Mouse (Mus musculus): ENCODE measurements around the gene Taok3. TPM values are rescaled to one million over a fixed set of nuclear protein-coding genes. Genes with fewer than 3 reads are reported as not detected.

Gene Taok3
- 11.7 and 16.3 TPM in 2 replicates for polyA plus RNA-seq (2014; fragmentation: Nextera tagmentation; extraction: Ambion mirVana)

- under 1% methylated on average over 74 of the region's 74 CpGs for WGBS
- peak within 1 kb of the TSS; percentile 94 for H3K4me2 ChIP-seq (replicated peaks; ENCODE audit: low read depth, low read length)
Measured at GRCm38 (mm10) chr5:117119777-117120488, at the start of gene Taok3. Gene Taok3, plus strand, starts transcription at chr5:117120129.

GRCm38 (mm10) chr5:117087718-117088117, 32.2 kb upstream of the Taok3 start:
- H3K9ac ChIP-seq (ENCODE audit: low read depth, low read length), result no peak overlapping the region
- H3K27me3 ChIP-seq (ENCODE audit: control insufficient read depth, insufficient read depth, low read length), result no peaks in the 10 kb centered on the region; the same call in 1 of the 2 replicates
- H3K4me1 ChIP-seq (ENCODE audit: control insufficient read depth, insufficient read depth, low read length), result peaks cover 6% of the 10 kb centered on the region; the same call in 1 of the 2 replicates
- H3K9me3 ChIP-seq (ENCODE audit: control insufficient read depth, low read length), result no peaks in the 10 kb centered on the region
- H3K4me3 ChIP-seq (ENCODE audit: low read length), result peak overlapping the region; percentile 6; the same call in 1 of the 2 replicates
- peak overlapping the region; percentile 34 for H3K4me2 ChIP-seq (replicated peaks; ENCODE audit: low read depth, low read length)
- WGBS, result 6% methylated on average over 13 of the region's 13 CpGs
- peaks cover 19% of the 10 kb centered on the region for H3K36me3 ChIP-seq (ENCODE audit: control insufficient read depth, insufficient read depth, low read length)
- H3K27ac ChIP-seq (ENCODE audit: low read depth, low read length), result no peak overlapping the region
- no peak for ATAC-seq (ENCODE audit: low FRiP score, low TSS enrichment)

More at GRCm38 (mm10) chr5:117119777-117120488, at the start of gene Taok3:
- ATAC-seq (ENCODE audit: low FRiP score, low TSS enrichment), result peak; percentile 89
- peak within 1 kb of the TSS; percentile 59 for H3K4me3 ChIP-seq (ENCODE audit: low read length)
- H3K9ac ChIP-seq (ENCODE audit: low read depth, low read length), result peak within 1 kb of the TSS; percentile 59
- H3K36me3 ChIP-seq (ENCODE audit: control insufficient read depth, insufficient read depth, low read length), result no peaks in the 10 kb centered on the region
- peak within 1 kb of the TSS; percentile 66; the same call in 1 of the 2 replicates for H3K27ac ChIP-seq (ENCODE audit: low read depth, low read length)
- H3K4me1 ChIP-seq (ENCODE audit: control insufficient read depth, insufficient read depth, low read length), result peaks cover 17% of the 10 kb centered on the region
- no peaks in the 10 kb centered on the region for H3K27me3 ChIP-seq (ENCODE audit: control insufficient read depth, insufficient read depth, low read length)
- no peaks in the 10 kb centered on the region for H3K9me3 ChIP-seq (ENCODE audit: control insufficient read depth, low read length)

GRCm38 (mm10) chr5:117089147-117089546, 30.8 kb upstream of the Taok3 start:
- 33% methylated on average over 3 of the region's 3 CpGs for WGBS
- ATAC-seq (ENCODE audit: low FRiP score, low TSS enrichment), result no peak
- peaks cover 33% of the 10 kb centered on the region for H3K36me3 ChIP-seq (ENCODE audit: control insufficient read depth, insufficient read depth, low read length)

GRCm38 (mm10) chr5:117089786-117090185, 30.1 kb upstream of the Taok3 start:
- ATAC-seq (ENCODE audit: low FRiP score, low TSS enrichment), result no peak
- no peak overlapping the region for H3K4me3 ChIP-seq (ENCODE audit: low read length)

More at GRCm38 (mm10) chr5:117089147-117089546, 30.8 kb upstream of the Taok3 start:
- Histone ChIP-seq H3K27ac (ENCODE audit: low read depth, low read length) (no peak overlapping the region), H3K4me3 (ENCODE audit: low read length) (no peak overlapping the region), H3K27me3 (ENCODE audit: control insufficient read depth, insufficient read depth, low read length) (no peaks in the 10 kb centered on the region; the same call in 1 of the 2 replicates), H3K9ac (ENCODE audit: low read depth, low read length) (no peak overlapping the region), H3K4me2 (replicated peaks; ENCODE audit: low read depth, low read length) (no peak overlapping the region), H3K4me1 (ENCODE audit: control insufficient read depth, insufficient read depth, low read length) (peaks cover 6% of the 10 kb centered on the region; the same call in 1 of the 2 replicates), H3K9me3 (ENCODE audit: control insufficient read depth, low read length) (no peaks in the 10 kb centered on the region)

GRCm38 (mm10) chr5:117094431-117094830, 25.5 kb upstream of the Taok3 start:
- WGBS, result 23% methylated on average over 7 of the region's 7 CpGs
- Histone ChIP-seq H3K9ac (ENCODE audit: low read depth, low read length) (no peak overlapping the region), H3K4me3 (ENCODE audit: low read length) (no peak overlapping the region), H3K27me3 (ENCODE audit: control insufficient read depth, insufficient read depth, low read length) (no peaks in the 10 kb centered on the region; the same call in 1 of the 2 replicates), H3K27ac (ENCODE audit: low read depth, low read length) (no peak overlapping the region), H3K9me3 (ENCODE audit: control insufficient read depth, low read length) (no peaks in the 10 kb centered on the region), H3K4me2 (replicated peaks; ENCODE audit: low read depth, low read length) (no peak overlapping the region), H3K36me3 (ENCODE audit: control insufficient read depth, insufficient read depth, low read length) (peaks cover 71% of the 10 kb centered on the region), H3K4me1 (ENCODE audit: control insufficient read depth, insufficient read depth, low read length) (peaks cover 2% of the 10 kb centered on the region; the same call in 1 of the 2 replicates)
- ATAC-seq (ENCODE audit: low FRiP score, low TSS enrichment), result peak; percentile 41; the same call in 1 of the 2 replicates

More at GRCm38 (mm10) chr5:117089786-117090185, 30.1 kb upstream of the Taok3 start:
- Histone ChIP-seq H3K4me2 (replicated peaks; ENCODE audit: low read depth, low read length) (no peak overlapping the region), H3K4me1 (ENCODE audit: control insufficient read depth, insufficient read depth, low read length) (peaks cover 6% of the 10 kb centered on the region; the same call in 1 of the 2 replicates), H3K36me3 (ENCODE audit: control insufficient read depth, insufficient read depth, low read length) (peaks cover 35% of the 10 kb centered on the region), H3K27ac (ENCODE audit: low read depth, low read length) (no peak overlapping the region), H3K27me3 (ENCODE audit: control insufficient read depth, insufficient read depth, low read length) (no peaks in the 10 kb centered on the region; the same call in 1 of the 2 replicates), H3K9me3 (ENCODE audit: control insufficient read depth, low read length) (no peaks in the 10 kb centered on the region), H3K9ac (ENCODE audit: low read depth, low read length) (no peak overlapping the region)
- WGBS, result 30% methylated on average over 6 of the region's 6 CpGs

- H3K9me3 ChIP-seq (ENCODE audit: control insufficient read depth, low read length), result no peaks in the 10 kb centered on the region
- no peaks in the 10 kb centered on the region for H3K4me1 ChIP-seq (ENCODE audit: control insufficient read depth, insufficient read depth, low read length)
- no peak overlapping the region for H3K4me2 ChIP-seq (replicated peaks; ENCODE audit: low read depth, low read length)
- H3K4me3 ChIP-seq (ENCODE audit: low read length), result no peak overlapping the region
- WGBS, result 49% methylated on average over 3 of the region's 3 CpGs
- H3K27me3 ChIP-seq (ENCODE audit: control insufficient read depth, insufficient read depth, low read length), result no peaks in the 10 kb centered on the region
- peaks cover 85% of the 10 kb centered on the region for H3K36me3 ChIP-seq (ENCODE audit: control insufficient read depth, insufficient read depth, low read length)
- no peak overlapping the region for H3K27ac ChIP-seq (ENCODE audit: low read depth, low read length)
- no peak overlapping the region for H3K9ac ChIP-seq (ENCODE audit: low read depth, low read length)
- no peak for ATAC-seq (ENCODE audit: low FRiP score, low TSS enrichment)
Measured at GRCm38 (mm10) chr5:117096716-117097115, 23.2 kb upstream of the Taok3 start.

GRCm38 (mm10) chr5:117099008-117099407, 20.9 kb upstream of the Taok3 start:
- H3K9ac ChIP-seq (ENCODE audit: low read depth, low read length), result no peak overlapping the region
- H3K36me3 ChIP-seq (ENCODE audit: control insufficient read depth, insufficient read depth, low read length), result peaks cover 84% of the 10 kb centered on the region
- no peak overlapping the region for H3K27ac ChIP-seq (ENCODE audit: low read depth, low read length)
- no peaks in the 10 kb centered on the region for H3K9me3 ChIP-seq (ENCODE audit: control insufficient read depth, low read length)
- H3K27me3 ChIP-seq (ENCODE audit: control insufficient read depth, insufficient read depth, low read length), result no peaks in the 10 kb centered on the region
- no peak for ATAC-seq (ENCODE audit: low FRiP score, low TSS enrichment)
- no peak overlapping the region for H3K4me2 ChIP-seq (replicated peaks; ENCODE audit: low read depth, low read length)
- no peak overlapping the region for H3K4me3 ChIP-seq (ENCODE audit: low read length)
- 62% methylated on average over 5 of the region's 5 CpGs for WGBS
- H3K4me1 ChIP-seq (ENCODE audit: control insufficient read depth, insufficient read depth, low read length), result no peaks in the 10 kb centered on the region

- no peak overlapping the region for H3K4me3 ChIP-seq (ENCODE audit: low read length)
- no peaks in the 10 kb centered on the region for H3K4me1 ChIP-seq (ENCODE audit: control insufficient read depth, insufficient read depth, low read length)
- H3K9me3 ChIP-seq (ENCODE audit: control insufficient read depth, low read length), result no peaks in the 10 kb centered on the region
- H3K4me2 ChIP-seq (replicated peaks; ENCODE audit: low read depth, low read length), result no peak overlapping the region
- H3K27ac ChIP-seq (ENCODE audit: low read depth, low read length), result no peak overlapping the region
- no peak overlapping the region for H3K9ac ChIP-seq (ENCODE audit: low read depth, low read length)
- H3K27me3 ChIP-seq (ENCODE audit: control insufficient read depth, insufficient read depth, low read length), result no peaks in the 10 kb centered on the region
- no peak for ATAC-seq (ENCODE audit: low FRiP score, low TSS enrichment)
- peaks cover 88% of the 10 kb centered on the region for H3K36me3 ChIP-seq (ENCODE audit: control insufficient read depth, insufficient read depth, low read length)
- WGBS, result 81% methylated on average over 11 of the region's 11 CpGs
Measured at GRCm38 (mm10) chr5:117099742-117100141, 20.2 kb upstream of the Taok3 start.
